Mouse (Mus musculus): Measurements from ENCODE around the gene Gm13272.
"Not testable (repeated sequence)": the region's sequence is repeated elsewhere in the genome, so short reads cannot be mapped to it uniquely, and the experiment has no call there.

Gm13272 gene

GRCm38 (mm10) chr4:88785409-88785808 is 5.8 kb downstream of the Gm13272 start, which contains the start of gene Gm13276:
Gene Gm13276 (plus strand): TSS chr4:88785709.
- CTCF ChIA-PET = not testable (repeated sequence)

- CTCF ChIA-PET = not testable (repeated sequence)
Observed at GRCm38 (mm10) chr4:88788402-88788801, 8.8 kb downstream of the Gm13272 start, which contains the start of gene Gm13277. Gene Gm13277 (plus strand): TSS chr4:88788632.

GRCm38 (mm10) chr4:88791250-88791649 is 11.6 kb downstream of the Gm13272 start, which contains the start of gene Gm13278:
Gene Gm13278 (plus strand): TSS chr4:88791550.
- CTCF ChIA-PET = not testable (repeated sequence)

GRCm38 (mm10) chr4:88793936-88794675 is 14.5 kb downstream of the Gm13272 start, which contains the start of gene Gm13275:
Gene Gm13275 (plus strand): TSS chr4:88794487.
- CTCF ChIA-PET = not testable (repeated sequence)

DNA sequence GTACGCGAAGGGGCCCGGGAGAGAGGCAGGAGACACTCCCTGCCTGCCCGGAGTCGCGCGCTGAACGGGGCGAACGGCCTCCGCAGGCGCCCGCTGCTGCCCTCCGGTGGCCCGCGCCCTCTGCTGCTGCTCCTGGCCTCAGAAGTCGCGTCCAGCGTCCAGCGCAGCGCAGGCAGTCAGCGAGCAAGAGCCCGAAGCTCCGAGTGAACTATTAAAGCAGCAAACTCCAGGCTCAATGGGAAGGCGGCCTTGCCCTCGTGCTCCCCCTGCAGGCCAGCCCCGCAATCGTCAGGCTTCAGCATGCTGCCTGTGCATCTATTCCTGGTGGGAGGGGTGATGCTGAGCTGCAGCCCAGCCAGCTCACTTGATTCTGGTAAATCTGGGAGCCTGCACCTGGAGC is 17.4 kb downstream of the Gm13272 start, which contains the start of gene Gm13279:
TSS of gene Gm13279 (plus strand) at position 301 of the 400 bp plus-strand sequence.
- CTCF ChIA-PET = not testable (repeated sequence)

DNA sequence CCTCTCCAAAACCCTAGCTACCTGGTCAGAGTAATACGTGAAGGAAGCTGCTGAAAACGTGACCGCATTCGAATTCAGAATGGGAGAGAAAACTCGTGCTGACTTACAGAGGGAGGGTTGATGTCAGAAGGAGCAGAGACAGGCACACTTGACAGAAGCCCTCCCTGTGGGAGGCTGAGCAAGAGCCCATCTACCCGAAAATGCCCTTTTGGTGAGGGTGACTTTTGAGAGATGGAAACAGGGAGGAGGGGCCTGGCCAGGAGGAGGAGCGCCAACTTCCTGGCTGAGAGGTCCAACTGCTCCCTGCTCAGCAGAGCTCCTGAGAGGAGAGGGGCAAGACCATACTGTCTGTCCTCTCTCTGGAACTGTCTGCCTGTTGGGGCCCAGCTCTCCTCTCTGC is 19.7 kb downstream of the Gm13272 start, which contains the start of gene Gm13285:
TSS of gene Gm13285 (plus strand) at position 301 of the 400 bp plus-strand sequence.
- CTCF ChIA-PET = not testable (repeated sequence)

- CTCF ChIA-PET = not testable (repeated sequence)
Observed at GRCm38 (mm10) chr4:88802954-88803353, 23.3 kb downstream of the Gm13272 start, which contains the start of gene Gm13287. Gene Gm13287 (plus strand): TSS chr4:88803254.

GRCm38 (mm10) chr4:88805231-88805630 is 25.6 kb downstream of the Gm13272 start, which contains the start of gene Gm13288:
Gene Gm13288 (plus strand): TSS chr4:88805531.
- CTCF ChIA-PET = not testable (repeated sequence)

DNA sequence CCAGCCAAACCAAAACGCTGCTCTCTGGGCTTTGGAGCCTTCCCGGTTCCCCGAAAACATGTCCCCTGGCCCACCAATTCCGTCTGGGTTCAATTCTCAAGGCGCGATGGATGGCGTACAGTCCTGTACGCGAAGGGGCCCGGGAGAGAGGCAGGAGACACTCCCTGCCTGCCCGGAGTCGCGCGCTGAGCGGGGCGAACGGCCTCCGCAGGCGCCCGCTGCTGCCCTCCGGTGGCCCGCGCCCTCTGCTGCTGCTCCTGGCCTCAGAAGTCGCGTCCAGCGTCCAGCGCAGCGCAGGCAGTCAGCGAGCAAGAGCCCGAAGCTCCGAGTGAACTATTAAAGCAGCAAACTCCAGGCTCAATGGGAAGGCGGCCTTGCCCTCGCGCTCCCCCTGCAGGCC is 26.1 kb downstream of the Gm13272 start:
- CTCF ChIA-PET = not testable (repeated sequence)

DNA sequence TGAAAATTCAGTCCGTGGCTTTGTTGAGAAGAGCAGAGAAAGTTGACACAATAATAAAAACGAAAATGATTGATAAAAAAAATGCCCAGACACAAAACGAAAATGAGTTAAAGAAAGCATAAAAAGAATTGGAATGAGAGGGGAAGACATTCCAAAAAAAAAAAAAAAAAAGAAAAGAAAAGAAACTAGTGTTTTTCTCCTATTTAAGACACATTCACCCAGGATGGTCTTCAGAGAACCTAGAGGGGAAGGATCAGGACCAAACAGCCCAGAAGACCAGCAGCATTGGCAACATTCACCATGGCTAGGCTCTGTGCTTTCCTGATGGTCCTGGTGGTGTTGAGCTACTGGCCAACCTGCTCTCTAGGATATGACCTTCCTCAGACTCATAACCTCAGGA is 36.3 kb downstream of the Gm13272 start, which contains the start of gene Ifna7:
TSS of gene Ifna7 (plus strand) at position 301 of the 400 bp plus-strand sequence.
- CTCF ChIA-PET = no interaction called here

GRCm38 (mm10) chr4:88819659-88820058 is 40.0 kb downstream of the Gm13272 start, which contains the start of gene Ifna11:
Gene Ifna11 (plus strand): TSS chr4:88819959.
- CTCF ChIA-PET = no interaction called here

- CTCF ChIA-PET = interaction anchor here (0.6 kb wide), 1 partner anchor 404 kb away, joined by 4 read pairs; no protein-coding TSS in a partner anchor
Observed at GRCm38 (mm10) chr4:88822995-88823394, 43.3 kb downstream of the Gm13272 start.

DNA sequence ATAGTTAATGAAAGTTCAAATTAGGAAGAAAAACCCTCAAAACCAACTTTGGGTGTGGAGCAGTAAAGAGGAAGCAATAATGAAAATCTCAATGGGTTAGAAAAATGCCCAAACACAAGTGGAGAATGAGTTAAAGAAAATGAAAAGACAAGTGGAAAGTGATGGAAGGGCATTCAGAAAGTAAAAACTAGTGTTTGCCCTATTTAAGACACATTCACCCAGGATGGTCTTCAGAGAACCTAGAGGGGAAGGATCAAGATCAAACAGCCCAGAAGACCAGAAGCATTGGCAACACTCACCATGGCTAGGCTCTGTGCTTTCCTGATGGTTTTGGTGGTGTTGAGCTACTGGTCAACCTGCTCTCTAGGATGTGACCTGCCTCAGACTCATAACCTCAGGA is 47.5 kb downstream of the Gm13272 start, which contains the start of gene Ifna6:
TSS of gene Ifna6 (plus strand) at position 301 of the 400 bp plus-strand sequence.
- CTCF ChIA-PET = not testable (repeated sequence)

Measured in spleen, embryonic (tissue).